Mouse (Mus musculus): Measurements from ENCODE around the gene Gm7792.
"Not testable (repeated sequence)": the region's sequence is repeated elsewhere in the genome, so short reads cannot be mapped to it uniquely, and the experiment has no call there.

Gm7792 gene

GRCm38 (mm10) chr5:93843476-93843875 is at the start of gene Gm7792:
Gm7792 (plus strand) TSS chr5:93843776.
- not testable (repeated sequence) for DNase-seq (ENCODE audit: inconsistent age in 2 of 2, low spot score in 1 of 2)
